Comparison of ENCODE assay signal across 14 mouse cellular contexts in the genomic region with DNA sequence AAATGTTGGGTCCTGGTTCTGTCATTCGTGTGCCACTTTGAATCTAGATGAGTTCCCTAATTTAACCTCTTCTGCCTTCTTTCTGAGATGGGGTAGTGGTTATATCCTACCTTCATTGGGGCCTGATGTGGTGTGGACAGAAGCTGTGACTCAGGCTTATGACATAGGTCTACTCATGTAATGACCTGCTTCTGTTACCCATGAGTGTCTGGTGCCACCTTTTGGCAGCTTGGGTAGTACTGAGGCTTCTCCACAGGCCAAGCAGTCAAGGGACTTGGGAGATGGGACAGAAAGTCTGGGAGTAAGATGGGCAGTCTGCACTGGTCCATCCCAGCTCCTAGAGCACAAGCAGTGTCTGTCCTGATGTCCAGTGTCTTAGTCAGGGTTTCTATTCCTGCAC. TPM values are rescaled to one million over a fixed set of nuclear protein-coding genes. Genes with fewer than 3 reads are reported as not detected.
A peak's percentile ranks its signal among the peaks of the same experiment; 100 is the strongest.
DNase-seq lines count a peak whose midpoint lies in the region; ATAC-seq and TF ChIP-seq lines count a peak whose summit lies in the region.
"Had no signal": no experiment of that assay in that cellular context is flagged by ENCODE, and none has a peak within 500 bp of the region (broad histone marks: within the 10 kb centered on the region; RNA-seq: fewer than 3 reads in every experiment).

No protein-coding gene starts in this region.

- TF ChIP-seq POLR2A in kidney, adult 2 months (IDR thresholded peaks at IDR 0.05; ENCODE audit: low read depth, low read length) = no peak

- H3K9me3 ChIP-seq in stomach, postnatal 0 days (ENCODE audit: control insufficient read depth, low read length) = no peaks in the 10 kb centered on the region
- H3K9me3 ChIP-seq in heart, embryonic 12.5 days (replicated peaks) = no peaks in the 10 kb centered on the region
- no peaks in the 10 kb centered on the region for H3K9me3 ChIP-seq in midbrain, embryonic 15.5 days
- H3K9me3 ChIP-seq: hindbrain, embryonic 13.5 days; limb, embryonic 12.5 days had no signal

- in situ Hi-C loops in Patski (cut with MboI; ENCODE audit: low pct_unique_long_range_greater_than_20kb) = no loop called here

- no peak overlapping the region for H3K9ac ChIP-seq in stomach, postnatal 0 days (ENCODE audit: low read length)
- H3K9ac ChIP-seq in heart, embryonic 12.5 days = no peak overlapping the region
- H3K9ac ChIP-seq in midbrain, embryonic 15.5 days = no peak overlapping the region
- H3K9ac ChIP-seq: hindbrain, embryonic 13.5 days; limb, embryonic 12.5 days had no signal

- no peaks in the 10 kb centered on the region for H3K4me1 ChIP-seq in kidney, adult 2 months (ENCODE audit: control insufficient read depth, insufficient read depth, low read length)
- no peaks in the 10 kb centered on the region for H3K4me1 ChIP-seq in stomach, postnatal 0 days (replicated peaks; ENCODE audit: control insufficient read depth, insufficient read depth)
- H3K4me1 ChIP-seq in heart, embryonic 12.5 days (replicated peaks) = no peaks in the 10 kb centered on the region
- H3K4me1 ChIP-seq in midbrain, embryonic 15.5 days = no peaks in the 10 kb centered on the region
- H3K4me1 ChIP-seq: hindbrain, embryonic 13.5 days; limb, embryonic 12.5 days had no signal

- H3K27me3 ChIP-seq in kidney, adult 2 months (replicated peaks; ENCODE audit: control insufficient read depth, insufficient read depth, low read length) = no peaks in the 10 kb centered on the region
- no peaks in the 10 kb centered on the region for H3K27me3 ChIP-seq in Patski
- no peaks in the 10 kb centered on the region for H3K27me3 ChIP-seq in stomach, postnatal 0 days (ENCODE audit: control insufficient read depth, insufficient read depth, low read length)
- H3K27me3 ChIP-seq in heart, embryonic 12.5 days (replicated peaks) = peaks cover 3% of the 10 kb centered on the region
- no peaks in the 10 kb centered on the region for H3K27me3 ChIP-seq in midbrain, embryonic 15.5 days (replicated peaks)

- 100% methylated on average over 1 of the region's 1 CpGs for WGBS in kidney, adult 2 months
- WGBS in stomach, postnatal 0 days = 62% methylated on average over 1 of the region's 1 CpGs
- WGBS in heart, embryonic 12.5 days = 75% methylated on average over 1 of the region's 1 CpGs
- 70% methylated on average over 1 of the region's 1 CpGs for WGBS in midbrain, embryonic 15.5 days

- ATAC-seq in Patski = peak; percentile 45
- ATAC-seq in stomach, postnatal 0 days (ENCODE audit: low FRiP score, low TSS enrichment) = 0 out of 2 replicates have a peak, but pooled peaks have one; percentile 40
- no peak for ATAC-seq in heart, embryonic 12.5 days (ENCODE audit: insufficient number of reproducible peaks, low FRiP score)
- no peak for ATAC-seq in midbrain, embryonic 15.5 days (replicated peaks)

- POLR2A ChIA-PET in Patski (lab: Charles Lee) = interaction anchor here (0.7 kb wide), 1 partner anchor 95 kb away, joined by 3 read pairs; no protein-coding TSS in a partner anchor

- no peak for DNase-seq in kidney, adult 2 months
- DNase-seq in kidney, adult 9 months = no peak
- DNase-seq in thymus, postnatal 25 days = peak; percentile 50
- DNase-seq in thymus, postnatal 10 days (ENCODE audit: low spot score in 2 of 2) = no peak
- DNase-seq in Patski (ENCODE audit: low read depth, low spot score) = no peak
- DNase-seq in stomach, postnatal 0 days (ENCODE audit: low spot score) = no peak
- DNase-seq: cerebellum, adult 9-11 months; heart, adult 18-20 months; lung, postnatal 14 days had no signal

- no peak overlapping the region for H3K4me2 ChIP-seq in stomach, postnatal 0 days (replicated peaks; ENCODE audit: low read depth)
- H3K4me2 ChIP-seq in heart, embryonic 12.5 days = no peak overlapping the region
- no peak overlapping the region for H3K4me2 ChIP-seq in midbrain, embryonic 15.5 days
- H3K4me2 ChIP-seq: hindbrain, embryonic 13.5 days; limb, embryonic 12.5 days had no signal

- no peak overlapping the region for H3K27ac ChIP-seq in kidney, adult 2 months (ENCODE audit: insufficient read depth, low read depth, low read length)
- no peak overlapping the region for H3K27ac ChIP-seq in stomach, postnatal 0 days (replicated peaks)
- no peak overlapping the region for H3K27ac ChIP-seq in heart, embryonic 12.5 days (ENCODE audit: poor library complexity, severe bottlenecking)
- H3K27ac ChIP-seq in midbrain, embryonic 15.5 days = no peak overlapping the region
- H3K27ac ChIP-seq: hindbrain, embryonic 13.5 days; limb, embryonic 12.5 days had no signal

- no peak for TF ChIP-seq EP300 in stomach, postnatal 0 days (optimal IDR thresholded peaks at IDR 0.05)

- TF ChIP-seq CTCF in kidney, adult 2 months (conservative IDR thresholded peaks at IDR 0.05; ENCODE audit: insufficient read depth, insufficient read length, low read depth, low read length) = peak; percentile 52
- TF ChIP-seq CTCF in Patski (IDR thresholded peaks at IDR 0.05) = peak; percentile 74
- TF ChIP-seq CTCF in stomach, postnatal 0 days (IDR thresholded peaks at IDR 0.05; ENCODE audit: low read depth) = peak; percentile 66

- H3K36me3 ChIP-seq in kidney, adult 2 months (ENCODE audit: control insufficient read depth, insufficient read depth, low read length) = no peaks in the 10 kb centered on the region
- no peaks in the 10 kb centered on the region for H3K36me3 ChIP-seq in stomach, postnatal 0 days (ENCODE audit: control insufficient read depth, insufficient read depth, low read length)
- no peaks in the 10 kb centered on the region for H3K36me3 ChIP-seq in heart, embryonic 12.5 days
- no peaks in the 10 kb centered on the region for H3K36me3 ChIP-seq in midbrain, embryonic 15.5 days (replicated peaks)
- H3K36me3 ChIP-seq: hindbrain, embryonic 13.5 days; limb, embryonic 12.5 days had no signal

- CTCF ChIA-PET in Patski (lab: Charles Lee) = interaction anchor here (0.7 to 1.5 kb wide), 6 partner anchors 10 to 101 kb away, joined by 3 to 4 read pairs (median 3); a partner anchor contains a TSS

- H3K4me3 ChIP-seq in kidney, adult 2 months (ENCODE audit: insufficient read depth, low read depth, low read length) = no peak overlapping the region
- H3K4me3 ChIP-seq in stomach, postnatal 0 days (ENCODE audit: low read depth, low read length) = no peak overlapping the region
- no peak overlapping the region for H3K4me3 ChIP-seq in heart, embryonic 12.5 days
- H3K4me3 ChIP-seq in midbrain, embryonic 15.5 days = no peak overlapping the region
- H3K4me3 ChIP-seq: hindbrain, embryonic 13.5 days; limb, embryonic 12.5 days had no signal

RNA-seq across cellular contexts. Expression of a gene that starts 7.9 kb away (rescaled TPM):
- polyA plus RNA-seq in kidney, adult 2 months (2012; rRNA removed) = not detected in 2 replicates
- not detected for polyA plus RNA-seq in Patski (2021)
- not detected in 2 replicates for polyA plus RNA-seq in stomach, postnatal 0 days (2015; fragmentation: Nextera tagmentation; extraction: Ambion mirVana)
- not detected in 2 replicates for polyA plus RNA-seq in heart, embryonic 12.5 days (2016; fragmentation: Nextera tagmentation; extraction: Ambion mirVana)
- polyA plus RNA-seq in midbrain, embryonic 15.5 days (2015; fragmentation: Nextera tagmentation; extraction: Ambion mirVana) = not detected in 2 replicates
- polyA plus RNA-seq: hindbrain, embryonic 13.5 days; limb, embryonic 12.5 days; urinary bladder, adult 2 months had no signal

RNA-seq across cellular contexts. Expression of a gene that starts 10.4 kb away (rescaled TPM):
- 1.0 and 5.7 TPM in 2 replicates for polyA plus RNA-seq in kidney, adult 2 months (2012; rRNA removed)
- polyA plus RNA-seq in Patski (2021) = 7.0 TPM
- polyA plus RNA-seq in stomach, postnatal 0 days (2015; fragmentation: Nextera tagmentation; extraction: Ambion mirVana) = 2.6 and 3.2 TPM in 2 replicates
- 23.8 and 26.3 TPM in 2 replicates for polyA plus RNA-seq in heart, embryonic 12.5 days (2016; fragmentation: Nextera tagmentation; extraction: Ambion mirVana)
- polyA plus RNA-seq in midbrain, embryonic 15.5 days (2015; fragmentation: Nextera tagmentation; extraction: Ambion mirVana) = 11.0 TPM in 2 replicates

RNA-seq across cellular contexts. Expression of a gene that starts 16.7 kb away (rescaled TPM):
- 64.7 and 68.2 TPM in 2 replicates for polyA plus RNA-seq in kidney, adult 2 months (2012; rRNA removed)
- not detected for polyA plus RNA-seq in Patski (2021)
- polyA plus RNA-seq in stomach, postnatal 0 days (2015; fragmentation: Nextera tagmentation; extraction: Ambion mirVana) = 0.36 and 0.57 TPM in 2 replicates
- polyA plus RNA-seq in heart, embryonic 12.5 days (2016; fragmentation: Nextera tagmentation; extraction: Ambion mirVana) = 7.1 and 7.6 TPM in 2 replicates
- polyA plus RNA-seq in midbrain, embryonic 15.5 days (2015; fragmentation: Nextera tagmentation; extraction: Ambion mirVana) = 0.19 and 0.34 TPM in 2 replicates

Comparison
In these comparisons a context has a peak if more than half of its experiments do, and no peak if none do; other contexts are left out.
1. ATAC-seq: peak in Patski (single experiment) and stomach, postnatal 0 days (single experiment); none in heart, embryonic 12.5 days (single experiment) and midbrain, embryonic 15.5 days (single experiment).
2. Peak in every context shown above with its lines, with median percentiles within 50 percentile points of each other: CTCF ChIP-seq.